Mouse (Mus musculus) inflammation-experienced regulatory T-cells, adult 6 months (primary cell): ENCODE measurements around the gene Hlf. TPM values are rescaled to one million over a fixed set of nuclear protein-coding genes. Genes with fewer than 3 reads are reported as not detected.

Experiments
- ATAC-seq: one replicate; pipeline ENCODE4 v1.8.0; 2017
- polyA plus RNA-seq, 3 experiments: library from polyadenylated mRNA; unstranded; fragments of 100-300 nt; shearing (Covaris generic); gene quantifications; one replicate each; pipeline ENCODE4 v1.2.1; 2017

The Hlf gene
- polyA plus RNA-seq, 3 experiments from 2014 or later = 1.5 to 2.4 (median 1.5) TPM

- no peak for ATAC-seq
Observed at GRCm38 (mm10) chr11:90370789-90371291, 19.9 kb downstream of the Hlf start.

- no peak for ATAC-seq
Observed at GRCm38 (mm10) chr11:90370367-90370766, 20.3 kb downstream of the Hlf start.

GRCm38 (mm10) chr11:90369605-90370004, 21.1 kb downstream of the Hlf start:
- no peak for ATAC-seq

GRCm38 (mm10) chr11:90369115-90369514, 21.6 kb downstream of the Hlf start:
- no peak for ATAC-seq

- ATAC-seq = no peak
Observed at GRCm38 (mm10) chr11:90367894-90368860, 22.5 kb downstream of the Hlf start.

- ATAC-seq = no peak
Observed at GRCm38 (mm10) chr11:90364865-90365264, 25.8 kb downstream of the Hlf start.

- ATAC-seq = no peak
Observed at GRCm38 (mm10) chr11:90363821-90364497, 26.7 kb downstream of the Hlf start.

GRCm38 (mm10) chr11:90363406-90363805, 27.3 kb downstream of the Hlf start:
- peak; percentile 50 for ATAC-seq

GRCm38 (mm10) chr11:90360536-90360935, 30.2 kb downstream of the Hlf start:
- ATAC-seq = no peak

- ATAC-seq = no peak
Observed at GRCm38 (mm10) chr11:90358063-90358462, 32.6 kb downstream of the Hlf start.

GRCm38 (mm10) chr11:90357371-90357770, 33.3 kb downstream of the Hlf start:
- no peak for ATAC-seq

- ATAC-seq = no peak
Observed at GRCm38 (mm10) chr11:90356495-90357304, 34.0 kb downstream of the Hlf start.

- ATAC-seq = no peak
Observed at GRCm38 (mm10) chr11:90356036-90356435, 34.7 kb downstream of the Hlf start.

GRCm38 (mm10) chr11:90355270-90355681, 35.4 kb downstream of the Hlf start:
- ATAC-seq = no peak

- no peak for ATAC-seq
Observed at GRCm38 (mm10) chr11:90352696-90353095, 38.0 kb downstream of the Hlf start.

GRCm38 (mm10) chr11:90350153-90350512, 40.6 kb downstream of the Hlf start:
- ATAC-seq = no peak

- peak; percentile 35 for ATAC-seq
Observed at GRCm38 (mm10) chr11:90349486-90350152, 41.1 kb downstream of the Hlf start.

- ATAC-seq = no peak
Observed at GRCm38 (mm10) chr11:90347667-90348459, 42.8 kb downstream of the Hlf start.

- no peak for ATAC-seq
Observed at GRCm38 (mm10) chr11:90345746-90346145, 44.9 kb downstream of the Hlf start.

- no peak for ATAC-seq
Observed at GRCm38 (mm10) chr11:90342858-90343257, 47.8 kb downstream of the Hlf start.

GRCm38 (mm10) chr11:90342267-90342666, 48.4 kb downstream of the Hlf start:
- ATAC-seq = no peak
